In genomic region chr11:75658996-75659750, GRCm38 (mm10) we compare ENCODE assay signal across 19 mouse cellular contexts. TPM values are rescaled to one million over a fixed set of nuclear protein-coding genes. Genes with fewer than 3 reads are reported as not detected.
A peak's percentile ranks its signal among the peaks of the same experiment; 100 is the strongest.
DNase-seq lines count a peak whose midpoint lies in the region; ATAC-seq lines count a peak whose summit lies in the region.
"Had no signal": no experiment of that assay in that cellular context is flagged by ENCODE, and none has a peak within 500 bp of the region (broad histone marks: within the 10 kb centered on the region; RNA-seq: fewer than 3 reads in every experiment).

No protein-coding gene starts in this region.

- no peak overlapping the region for H3K4me3 ChIP-seq in limb, embryonic 13.5 days
- no peak overlapping the region for H3K4me3 ChIP-seq in limb, embryonic 10.5 days
- H3K4me3 ChIP-seq: embryonic facial prominence, embryonic 15.5 days; forebrain, embryonic 10.5 days; midbrain, embryonic 13.5 days had no signal

- DNase-seq in adrenal gland, adult 2 months: peak; percentile 64
- DNase-seq in adrenal gland, adult 18-20 months (ENCODE audit: low spot score in 2 of 2): no peak
- no peak for DNase-seq in limb, embryonic 10.5 days (ENCODE audit: low spot score)
- DNase-seq in adipocyte (ENCODE audit: low spot score): peak; percentile 89
- DNase-seq in fat pad, adult 2 months (ENCODE audit: extremely low read depth, low read depth, low spot score): peak; percentile 56
- DNase-seq in kidney, adult 11 months: no peak
- no peak for DNase-seq in right cerebral cortex, postnatal 25 days
- DNase-seq: forebrain, postnatal 0 days; heart, postnatal 14 days; spleen, adult 18-20 months; thymus, adult 18-20 months had no signal

- H3K4me1 ChIP-seq in limb, embryonic 13.5 days: peaks cover 25% of the 10 kb centered on the region
- H3K4me1 ChIP-seq in limb, embryonic 10.5 days: peaks cover 29% of the 10 kb centered on the region

- H3K27ac ChIP-seq in limb, embryonic 13.5 days: no peak overlapping the region
- H3K27ac ChIP-seq in limb, embryonic 10.5 days: no peak overlapping the region
- H3K27ac ChIP-seq: embryonic facial prominence, embryonic 15.5 days; forebrain, embryonic 10.5 days; hindbrain, embryonic 14.5 days; midbrain, embryonic 13.5 days had no signal

- no peaks in the 10 kb centered on the region for H3K9me3 ChIP-seq in limb, embryonic 13.5 days
- H3K9me3 ChIP-seq in limb, embryonic 10.5 days (replicated peaks): no peaks in the 10 kb centered on the region
- H3K9me3 ChIP-seq: embryonic facial prominence, embryonic 15.5 days; forebrain, embryonic 10.5 days; midbrain, embryonic 13.5 days had no signal

- H3K9ac ChIP-seq in limb, embryonic 13.5 days: peak overlapping the region; percentile 20; the same call in 1 of the 2 replicates
- H3K9ac ChIP-seq: embryonic facial prominence, embryonic 15.5 days; forebrain, postnatal 0 days; hindbrain, embryonic 14.5 days; midbrain, embryonic 13.5 days had no signal

- H3K4me2 ChIP-seq in limb, embryonic 13.5 days (replicated peaks): no peak overlapping the region
- H3K4me2 ChIP-seq: embryonic facial prominence, embryonic 15.5 days; hindbrain, embryonic 14.5 days; midbrain, embryonic 13.5 days had no signal

- ATAC-seq in limb, embryonic 13.5 days (ENCODE audit: low FRiP score, low read depth): no peak
- ATAC-seq: CD4-positive, CD25-positive, alpha-beta regulatory T cell, adult 4 months; forebrain, postnatal 0 days; intestine, embryonic 16.5 days; midbrain, embryonic 13.5 days; Patski had no signal

- H3K36me3 ChIP-seq in limb, embryonic 13.5 days: peaks cover 61% of the 10 kb centered on the region
- H3K36me3 ChIP-seq in limb, embryonic 10.5 days: peaks cover 43% of the 10 kb centered on the region

- 74% methylated on average over 14 of the region's 14 CpGs for WGBS in limb, embryonic 13.5 days
- 83% methylated on average over 14 of the region's 14 CpGs for WGBS in limb, embryonic 10.5 days

- H3K27me3 ChIP-seq in limb, embryonic 13.5 days: peaks cover 9% of the 10 kb centered on the region; the same call in 1 of the 2 replicates
- H3K27me3 ChIP-seq in limb, embryonic 10.5 days (ENCODE audit: low read depth, poor library complexity, severe bottlenecking): peaks cover 27% of the 10 kb centered on the region
- H3K27me3 ChIP-seq: embryonic facial prominence, embryonic 15.5 days; Patski had no signal

RNA-seq across cellular contexts. Expression of gene Myo1c, which starts 8.9 kb away (rescaled TPM):
- total RNA-seq in adrenal gland, adult 2 months (2021): 100 to 1,000 TPM; 136 to 174 TPM
- polyA plus RNA-seq in adrenal gland, adult 2 months (2012; rRNA removed): 74.7 and 101 TPM in 2 replicates
- 100 to 1,000 TPM; 144 to 160 TPM for total RNA-seq in adrenal gland, adult 18-20 months (2021)
- 34.2 and 38.0 TPM in 2 replicates for polyA plus RNA-seq in limb, embryonic 13.5 days (2015; fragmentation: Nextera tagmentation; extraction: Ambion mirVana)
- polyA plus RNA-seq in limb, embryonic 10.5 days (2016; fragmentation: Nextera tagmentation; extraction: Ambion mirVana): 19.7 and 20.2 TPM in 2 replicates

RNA-seq across cellular contexts. Expression of gene Crk, which starts 19.9 kb away (rescaled TPM):
- 100 to 1,000 TPM; 105 to 110 TPM for total RNA-seq in adrenal gland, adult 2 months (2021)
- 201 and 233 TPM in 2 replicates for polyA plus RNA-seq in adrenal gland, adult 2 months (2012; rRNA removed)
- total RNA-seq in adrenal gland, adult 18-20 months (2021): 100 to 1,000 TPM; 115 to 132 TPM
- 126 and 128 TPM in 2 replicates for polyA plus RNA-seq in limb, embryonic 13.5 days (2015; fragmentation: Nextera tagmentation; extraction: Ambion mirVana)
- polyA plus RNA-seq in limb, embryonic 10.5 days (2016; fragmentation: Nextera tagmentation; extraction: Ambion mirVana): 105 and 123 TPM in 2 replicates

RNA-seq across cellular contexts. Expression of gene Inpp5k, which starts 28.4 kb away (rescaled TPM):
- 10 to 100 TPM; 32.9 to 42.3 TPM for total RNA-seq in adrenal gland, adult 2 months (2021)
- 38.0 and 50.0 TPM in 2 replicates for polyA plus RNA-seq in adrenal gland, adult 2 months (2012; rRNA removed)
- total RNA-seq in adrenal gland, adult 18-20 months (2021): 10 to 100 TPM; 24.9 to 36.9 TPM
- polyA plus RNA-seq in limb, embryonic 13.5 days (2015; fragmentation: Nextera tagmentation; extraction: Ambion mirVana): 21.1 and 22.0 TPM in 2 replicates
- polyA plus RNA-seq in limb, embryonic 10.5 days (2016; fragmentation: Nextera tagmentation; extraction: Ambion mirVana): 14.4 and 17.6 TPM in 2 replicates

Comparison
In these comparisons a context has a peak if more than half of its experiments do, and no peak if none do; other contexts are left out.
1. DNase-seq: peak in adrenal gland, adult 2 months (single experiment), adipocyte (single experiment) and fat pad, adult 2 months (single experiment); none in adrenal gland, adult 18-20 months (0 of 2), limb, embryonic 10.5 days (single experiment), kidney, adult 11 months (single experiment) and right cerebral cortex, postnatal 25 days (single experiment).